Mouse (Mus musculus) lung, adult 2 months (tissue): ENCODE data around the gene H2-Eb2. TPM values are rescaled to one million over a fixed set of nuclear protein-coding genes. Genes with fewer than 3 reads are reported as not detected.

Experiments
- DNase-seq: peaks from one replicate; pipeline ENCODE4 v3.0.0; 2022
- H3K4me1 ChIP-seq: fragments of 200-500 bp; 2 replicates; pipeline ENCODE4 v1.6.1; 2011; ENCODE audit warnings: low read length; ENCODE audit not compliant: control insufficient read depth, insufficient read depth
- H3K4me3 ChIP-seq: fragments of 200-500 bp; replicated peaks from 2 replicates; pipeline ENCODE3; 2011; ENCODE audit warnings: low read depth, mild to moderate bottlenecking, control low read depth, low read length; ENCODE audit errors: extremely low read depth
- CTCF ChIP-seq: fragments of 200-500 bp; IDR thresholded peaks from 2 replicates; pipeline ENCODE4 v1.5.1; 2011; ENCODE audit warnings: mild to moderate bottlenecking, low read length, control low read depth; ENCODE audit not compliant: insufficient read depth
- POLR2A ChIP-seq: fragments of 200-500 bp; IDR thresholded peaks from 2 replicates; pipeline ENCODE4 v1.6.1; 2011; ENCODE audit warnings: low read depth, mild to moderate bottlenecking, control low read depth, low read length, borderline replicate concordance; ENCODE audit errors: extremely low read depth
- WGBS: fragments of 180-500 bp; shearing (Covaris S2); methylation state at CpG from one replicate; pipeline ENCODE4 v1.1.7; 2018; 5-methylcytosine and 5-hydroxymethylcytosine counted together
- polyA plus RNA-seq: library from polyadenylated mRNA; depleted of rRNA; stranded (reverse); fragments of >200 nt; gene quantifications from 2 replicates; pipeline ENCODE4 v1.2.3, GENCODE M21; 2012; rRNA removed

H2-Eb2 gene
- polyA plus RNA-seq = 0.63 and 1.2 TPM in 2 replicates

DNA sequence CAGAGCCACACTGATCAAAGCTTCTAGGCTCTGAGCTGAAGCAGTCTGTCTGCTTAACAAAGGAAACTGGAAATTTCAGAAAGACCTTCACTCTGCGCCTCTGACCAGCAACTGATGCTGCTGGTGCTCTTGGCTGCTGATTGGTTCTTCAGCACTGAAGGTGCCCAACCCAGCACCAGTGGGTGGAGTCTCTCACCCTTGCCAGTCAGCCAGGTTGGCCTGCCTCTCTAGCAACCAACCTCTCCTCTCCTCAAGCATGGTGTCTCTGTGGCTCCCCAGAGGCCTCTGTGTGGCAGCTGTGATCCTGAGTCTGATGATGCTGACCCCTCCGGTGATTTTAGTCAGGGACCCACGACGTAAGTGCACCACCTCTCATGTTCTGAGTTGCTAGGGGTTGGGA, at the start of gene H2-Eb2:
H2-Eb2 (plus strand) TSS at position 230 of the 400 bp plus-strand sequence.
- TF ChIP-seq CTCF (no peak), POLR2A (no peak)
- Histone ChIP-seq H3K4me3 (no peak within 1 kb of the TSS), H3K4me1 (no peaks in the 10 kb centered on the region)
- no peak for DNase-seq
- 46% methylated on average over 4 of the region's 4 CpGs for WGBS

DNA sequence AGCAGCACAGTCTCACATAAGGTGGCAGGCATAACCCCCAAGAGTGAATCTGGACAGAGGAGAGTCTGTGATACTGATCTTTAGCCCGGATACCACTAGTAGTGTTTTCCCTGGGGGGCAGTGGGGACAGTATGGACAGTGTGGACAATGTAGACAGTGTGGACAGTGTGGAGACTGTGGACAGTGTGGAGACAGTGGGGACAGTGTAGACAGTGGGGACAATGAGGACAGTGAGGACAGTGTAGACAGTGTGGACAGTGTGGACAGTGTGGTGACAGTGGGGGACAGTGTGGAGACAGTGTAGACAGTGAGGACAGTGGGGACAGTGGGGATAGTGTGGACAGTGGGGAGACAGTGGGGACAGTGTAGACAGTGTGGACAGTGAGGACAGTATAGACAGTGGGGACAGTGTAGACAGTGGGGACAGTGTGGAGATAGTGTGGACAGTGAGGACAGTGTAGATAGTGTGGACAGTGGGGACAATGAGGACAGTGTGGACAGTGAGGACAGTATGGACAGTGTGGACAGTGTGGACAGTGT, 44.9 kb upstream of the H2-Eb2 start:
- Histone ChIP-seq H3K4me3 (no peak overlapping the region), H3K4me1 (no peaks in the 10 kb centered on the region)
- TF ChIP-seq POLR2A (no peak), CTCF (no peak)
- 67% methylated on average over 1 of the region's 1 CpGs for WGBS
- DNase-seq = no peak

DNA sequence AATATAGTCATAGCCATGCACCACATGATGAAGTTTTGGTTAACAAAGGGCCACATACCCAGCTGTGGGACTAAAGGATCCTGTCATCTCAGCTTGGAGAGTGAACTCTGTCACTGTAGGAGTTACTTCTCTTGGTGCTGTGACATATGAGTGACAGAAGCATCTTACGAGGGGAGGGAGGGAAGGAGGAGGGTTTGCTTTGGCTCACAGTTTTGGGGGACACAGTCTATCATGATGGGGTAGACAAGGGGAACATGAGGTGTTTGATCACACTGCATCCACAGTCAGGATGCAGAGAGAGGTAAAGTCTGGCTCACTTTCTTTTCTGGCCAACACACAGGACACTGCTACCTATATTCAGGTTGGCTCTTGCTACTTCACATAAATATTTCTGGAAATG, 43.6 kb upstream of the H2-Eb2 start:
- no peak for TF ChIP-seq POLR2A
- TF ChIP-seq CTCF = no peak
- no peaks in the 10 kb centered on the region for H3K4me1 ChIP-seq
- 42% methylated on average over 1 of the region's 1 CpGs for WGBS
- DNase-seq = no peak
- no peak overlapping the region for H3K4me3 ChIP-seq

DNA sequence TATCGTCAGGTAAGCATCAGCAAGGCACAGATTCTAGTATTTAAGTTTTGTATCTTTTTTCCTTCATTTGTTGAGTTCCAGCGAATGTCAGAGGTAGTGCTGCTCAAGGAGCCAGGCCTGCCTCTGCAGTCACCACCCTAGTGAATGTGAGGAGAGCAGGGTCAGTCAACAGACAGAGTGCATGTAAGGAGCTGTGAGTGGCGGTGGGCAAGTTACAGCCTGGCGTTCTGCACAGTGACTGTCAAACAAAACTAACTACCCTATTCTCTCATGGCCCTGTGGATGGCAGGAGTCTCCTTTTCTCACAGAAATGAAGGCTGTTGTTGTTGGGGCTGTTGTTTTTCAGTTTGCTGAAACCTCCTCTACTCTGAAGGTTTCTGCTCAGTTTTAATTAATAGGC, 40.1 kb upstream of the H2-Eb2 start:
- 65% methylated on average over 4 of the region's 4 CpGs for WGBS
- peak overlapping the region; percentile 7 for H3K4me3 ChIP-seq
- DNase-seq = no peak
- no peaks in the 10 kb centered on the region for H3K4me1 ChIP-seq
- TF ChIP-seq POLR2A (0 out of 2 replicates have a peak, but pooled peaks have one; percentile 35), CTCF (no peak)

DNA sequence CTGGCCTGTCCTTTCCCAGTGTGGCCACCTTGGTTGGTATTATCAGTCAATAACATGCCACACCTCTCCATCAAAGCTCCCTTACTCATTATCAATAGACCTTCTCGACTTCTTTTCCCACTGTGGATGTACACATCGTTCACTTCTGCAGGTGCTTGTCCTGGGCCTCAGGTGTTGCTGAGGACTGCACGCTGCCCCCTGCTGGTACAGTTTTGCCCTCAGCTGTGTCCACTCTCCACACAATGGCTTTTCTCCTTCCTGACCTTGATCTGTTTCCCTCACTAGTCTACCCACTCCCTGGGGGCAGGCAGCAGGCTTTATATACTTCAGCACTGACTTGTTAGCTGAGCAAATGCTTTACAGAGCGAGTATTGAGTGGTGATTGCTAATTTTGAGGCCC, 39.6 kb upstream of the H2-Eb2 start:
- Histone ChIP-seq H3K4me1 (no peaks in the 10 kb centered on the region), H3K4me3 (peak overlapping the region; percentile 8)
- DNase-seq = no peak
- TF ChIP-seq POLR2A (no peak), CTCF (peak; percentile 76)
- WGBS = 28% methylated on average over 4 of the region's 4 CpGs

DNA sequence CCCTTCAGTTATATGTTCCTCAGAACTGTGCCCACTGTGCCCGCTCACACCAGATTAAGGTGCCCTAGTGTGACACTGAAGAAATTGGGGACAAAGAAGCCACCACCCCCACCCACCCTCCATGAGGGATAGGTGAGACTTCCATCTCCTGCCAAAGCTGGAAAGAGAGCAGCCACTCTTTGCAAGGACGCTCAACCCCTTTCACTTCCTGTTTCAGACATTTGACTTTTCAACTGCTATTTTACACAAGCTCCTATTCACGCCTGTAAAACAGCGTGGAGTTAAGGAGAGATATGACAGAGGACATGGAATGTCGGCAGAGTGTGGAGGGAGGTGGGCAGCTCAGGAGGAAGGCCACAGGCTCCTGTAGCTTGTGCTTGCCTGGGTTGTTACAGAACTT, 39.0 kb upstream of the H2-Eb2 start:
- H3K4me3 ChIP-seq = peak overlapping the region; percentile 35
- WGBS = 52% methylated on average over 5 of the region's 5 CpGs
- TF ChIP-seq CTCF (no peak), POLR2A (no peak)
- no peaks in the 10 kb centered on the region for H3K4me1 ChIP-seq
- no peak for DNase-seq

DNA sequence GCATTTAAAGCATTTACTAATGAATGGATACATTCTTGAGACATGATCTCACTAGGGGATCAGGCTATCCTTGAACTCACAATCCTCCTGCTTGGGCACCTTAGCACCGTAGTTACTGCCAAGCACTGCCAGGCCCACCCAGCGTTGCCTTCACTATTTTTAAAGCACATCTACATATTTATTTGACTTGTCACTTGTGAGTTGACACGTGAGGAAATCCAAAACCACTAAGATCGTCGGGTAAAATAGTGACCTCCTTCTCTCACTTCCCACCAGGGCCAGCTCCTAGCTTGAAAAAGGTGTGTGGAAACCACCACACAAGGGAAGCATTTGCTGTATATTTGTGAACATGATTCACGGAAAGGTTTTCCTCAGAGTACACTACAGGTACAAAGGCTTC, 38.5 kb upstream of the H2-Eb2 start:
- H3K4me1 ChIP-seq = peaks cover 2% of the 10 kb centered on the region; the same call in 1 of the 2 replicates
- no peak for DNase-seq
- peak overlapping the region; percentile 63 for H3K4me3 ChIP-seq
- WGBS = 45% methylated on average over 6 of the region's 6 CpGs
- TF ChIP-seq CTCF (no peak), POLR2A (0 out of 2 replicates have a peak, but pooled peaks have one; percentile 11)

DNA sequence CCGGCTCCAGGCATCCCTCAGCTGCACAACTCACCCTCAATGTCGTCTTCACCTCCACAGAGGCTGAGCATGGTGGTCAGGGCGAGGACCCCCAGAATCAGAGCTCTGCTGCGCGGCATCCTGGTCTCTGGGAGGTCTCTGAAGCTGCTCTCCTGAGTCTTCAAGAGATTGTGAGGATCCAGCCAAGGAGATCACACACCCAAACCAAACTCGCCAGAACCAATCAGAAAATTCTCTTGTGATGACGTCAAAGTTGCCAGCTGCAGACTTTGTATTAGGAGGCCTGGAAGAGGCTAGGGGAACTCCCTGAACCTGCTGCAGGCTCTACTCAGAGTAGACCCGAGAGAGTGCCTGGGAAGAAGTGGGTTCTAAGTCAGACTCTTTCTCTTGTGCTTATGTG, 37.8 kb upstream of the H2-Eb2 start, which contains the start of gene H2-Aa:
H2-Aa (minus strand) TSS at position 176 of the 400 bp plus-strand sequence.
- peaks cover 2% of the 10 kb centered on the region; the same call in 1 of the 2 replicates for H3K4me1 ChIP-seq
- TF ChIP-seq POLR2A = peak; percentile 73
- no peak for TF ChIP-seq CTCF
- DNase-seq = peak; percentile 85
- H3K4me3 ChIP-seq = peak within 1 kb of the TSS; percentile 76
- WGBS = 14% methylated on average over 8 of the region's 8 CpGs

DNA sequence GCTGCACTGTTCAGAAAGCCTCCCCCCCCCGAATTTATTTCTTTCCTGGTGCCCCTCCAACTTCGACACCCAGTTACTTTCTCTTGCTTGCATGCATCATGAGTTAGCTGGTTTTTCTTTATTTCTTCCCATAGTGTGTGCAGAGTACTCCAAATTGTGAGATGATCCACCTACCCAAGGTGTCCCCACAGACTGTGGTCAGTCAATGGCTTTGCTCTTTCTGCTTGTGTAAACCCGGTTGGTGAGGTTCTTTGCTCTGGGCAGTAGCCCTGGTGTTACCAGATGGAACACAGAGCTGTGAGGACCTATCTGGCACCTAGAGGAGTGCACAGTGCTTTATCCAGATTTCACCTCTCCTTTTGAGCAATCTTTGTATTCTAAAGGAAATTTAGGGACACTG, 37.3 kb upstream of the H2-Eb2 start:
- H3K4me3 ChIP-seq = no peak overlapping the region
- TF ChIP-seq CTCF (no peak), POLR2A (no peak)
- DNase-seq = no peak
- WGBS = 63% methylated on average over 3 of the region's 3 CpGs
- peaks cover 2% of the 10 kb centered on the region; the same call in 1 of the 2 replicates for H3K4me1 ChIP-seq

DNA sequence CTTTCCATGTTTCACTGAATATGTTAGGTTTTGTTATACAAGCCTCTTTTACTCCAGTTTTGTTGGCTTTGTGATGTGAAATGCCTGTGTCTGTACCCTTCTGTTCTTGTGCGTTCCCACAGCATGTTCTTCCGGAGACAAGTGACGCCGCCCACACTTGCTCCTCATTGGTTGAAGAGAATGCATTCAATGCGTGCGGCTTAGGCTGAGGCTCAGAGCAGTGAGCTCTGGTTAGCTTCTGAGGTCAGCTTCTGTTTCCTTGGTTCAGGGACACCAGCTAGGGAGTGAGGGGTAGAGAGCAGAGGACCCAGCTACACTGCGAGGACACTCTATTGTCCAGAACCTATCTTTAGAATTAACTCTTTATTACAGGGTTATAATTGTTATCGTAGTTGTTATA, 33.9 kb upstream of the H2-Eb2 start:
- TF ChIP-seq CTCF = no peak
- TF ChIP-seq POLR2A = peak; percentile 68; the same call in 1 of the 2 replicates
- peak; percentile 77 for DNase-seq
- WGBS = 12% methylated on average over 8 of the region's 8 CpGs

More for the DNA sequence above, 33.9 kb upstream of the H2-Eb2 start:
- peaks cover 7% of the 10 kb centered on the region; the same call in 1 of the 2 replicates for H3K4me1 ChIP-seq
- H3K4me3 ChIP-seq = no peak overlapping the region
